Mouse (Mus musculus) small intestine, adult 2 months (tissue): ENCODE data around the gene Gabrg3. TPM values are rescaled to one million over a fixed set of nuclear protein-coding genes. Genes with fewer than 3 reads are reported as not detected.

Experiments
- H3K27ac ChIP-seq: fragments of 200-500 bp; 2 replicates; pipeline ENCODE4 v1.5.1; 2012; ENCODE audit warnings: low read depth, low read length, control low read depth, inconsistent platforms; ENCODE audit not compliant: insufficient read depth
- H3K27me3 ChIP-seq: fragments of 200-500 bp; 2 replicates; pipeline ENCODE4 v1.6.1; 2012; ENCODE audit warnings: mild to moderate bottlenecking, moderate library complexity, low read length, inconsistent platforms; ENCODE audit not compliant: control insufficient read depth, insufficient read depth
- H3K36me3 ChIP-seq: fragments of 200-500 bp; 2 replicates; pipeline ENCODE4 v1.6.1; 2012; ENCODE audit warnings: mild to moderate bottlenecking, low read length, control low read depth, inconsistent platforms; ENCODE audit not compliant: control insufficient read depth, insufficient read depth
- H3K4me1 ChIP-seq: fragments of 200-500 bp; 2 replicates; pipeline ENCODE4 v1.6.1; 2012; ENCODE audit warnings: low read length, inconsistent platforms, mixed read lengths; ENCODE audit not compliant: control insufficient read depth, insufficient read depth, insufficient read length
- H3K4me3 ChIP-seq: fragments of 200-500 bp; 2 replicates; pipeline ENCODE4 v1.5.1; 2012; ENCODE audit warnings: low read depth, mild to moderate bottlenecking, control low read depth, inconsistent platforms, low read length, moderate library complexity
- CTCF ChIP-seq: fragments of 200-500 bp; IDR thresholded peaks from 2 replicates; pipeline ENCODE4 v1.5.1; 2012; ENCODE audit warnings: low read depth, mild to moderate bottlenecking, control low read depth, inconsistent platforms, low read length, moderate library complexity, mixed read lengths; ENCODE audit not compliant: insufficient replicate concordance, insufficient read length; ENCODE audit errors: extremely low read depth
- POLR2A ChIP-seq: fragments of 200-500 bp; IDR thresholded peaks from 2 replicates; pipeline ENCODE4 v1.6.1; 2012; ENCODE audit warnings: low read depth, mild to moderate bottlenecking, control low read depth, inconsistent platforms, low read length, moderate library complexity
- WGBS: fragments of 180-500 bp; shearing (Covaris S2); methylation state at CpG from one replicate; pipeline ENCODE4 v1.1.7; 2018; 5-methylcytosine and 5-hydroxymethylcytosine counted together
- polyA plus RNA-seq: library from polyadenylated mRNA; depleted of rRNA; stranded (reverse); fragments of >200 nt; gene quantifications from 2 replicates; pipeline ENCODE4 v1.2.3, GENCODE M21; 2012; rRNA removed

Gene Gabrg3
- polyA plus RNA-seq, 1 experiment, result 0.06 TPM

- 84% methylated on average over 1 of the region's 1 CpGs for WGBS
- Histone ChIP-seq H3K27ac (no peak overlapping the region), H3K27me3 (no peaks in the 10 kb centered on the region), H3K36me3 (no peaks in the 10 kb centered on the region), H3K4me1 (no peaks in the 10 kb centered on the region), H3K4me3 (no peak overlapping the region)
- TF ChIP-seq CTCF, result no peak
- no peak for TF ChIP-seq POLR2A
Observed at GRCm38 (mm10) chr7:56801841-56802240, 585.1 kb downstream of the Gabrg3 start.

- H3K4me1 ChIP-seq, result no peaks in the 10 kb centered on the region
- 80% methylated on average over 1 of the region's 1 CpGs for WGBS
- no peaks in the 10 kb centered on the region for H3K36me3 ChIP-seq
- no peak overlapping the region for H3K4me3 ChIP-seq
- H3K27me3 ChIP-seq, result no peaks in the 10 kb centered on the region
- TF ChIP-seq POLR2A (no peak), CTCF (no peak)
- no peak overlapping the region for H3K27ac ChIP-seq
Observed at GRCm38 (mm10) chr7:56779122-56779521, 607.9 kb downstream of the Gabrg3 start.

- WGBS, result 61% methylated on average over 4 of the region's 4 CpGs
- no peak overlapping the region for H3K27ac ChIP-seq
- TF ChIP-seq POLR2A (no peak), CTCF (no peak)
- H3K4me3 ChIP-seq, result no peak overlapping the region
- no peaks in the 10 kb centered on the region for H3K4me1 ChIP-seq
- H3K36me3 ChIP-seq, result no peaks in the 10 kb centered on the region
- H3K27me3 ChIP-seq, result no peaks in the 10 kb centered on the region
Observed at GRCm38 (mm10) chr7:56768216-56768615, 618.8 kb downstream of the Gabrg3 start.

- Histone ChIP-seq H3K27ac (no peak overlapping the region), H3K4me3 (no peak overlapping the region), H3K36me3 (no peaks in the 10 kb centered on the region), H3K4me1 (no peaks in the 10 kb centered on the region), H3K27me3 (no peaks in the 10 kb centered on the region)
- 60% methylated on average over 1 of the region's 1 CpGs for WGBS
- TF ChIP-seq POLR2A, result no peak
- no peak for TF ChIP-seq CTCF
Observed at GRCm38 (mm10) chr7:56767796-56768195, 619.2 kb downstream of the Gabrg3 start.

- no peak overlapping the region for H3K4me3 ChIP-seq
- H3K4me1 ChIP-seq, result no peaks in the 10 kb centered on the region
- no peaks in the 10 kb centered on the region for H3K36me3 ChIP-seq
- H3K27ac ChIP-seq, result no peak overlapping the region
- no peaks in the 10 kb centered on the region for H3K27me3 ChIP-seq
- TF ChIP-seq CTCF, result no peak
- no peak for TF ChIP-seq POLR2A
- WGBS, result 62% methylated on average over 10 of the region's 10 CpGs
Observed at GRCm38 (mm10) chr7:56765612-56766445, 621.2 kb downstream of the Gabrg3 start.

GRCm38 (mm10) chr7:56729225-56729624 is 657.8 kb downstream of the Gabrg3 start:
- Histone ChIP-seq H3K4me3 (no peak overlapping the region), H3K27ac (no peak overlapping the region), H3K4me1 (no peaks in the 10 kb centered on the region), H3K27me3 (no peaks in the 10 kb centered on the region), H3K36me3 (no peaks in the 10 kb centered on the region)
- TF ChIP-seq POLR2A (no peak), CTCF (no peak)
- 81% methylated on average over 6 of the region's 6 CpGs for WGBS

Other genes starting within 250 kb of the Gabrg3 start
- gene Gabrb3, start 32.5 kb upstream of the Gabrg3 start, polyA plus RNA-seq, result 0.08 and 0.41 TPM in 2 replicates
- not detected in 2 replicates for gene Gabra5, start 122.9 kb upstream of the Gabrg3 start, polyA plus RNA-seq